In the genomic region with DNA sequence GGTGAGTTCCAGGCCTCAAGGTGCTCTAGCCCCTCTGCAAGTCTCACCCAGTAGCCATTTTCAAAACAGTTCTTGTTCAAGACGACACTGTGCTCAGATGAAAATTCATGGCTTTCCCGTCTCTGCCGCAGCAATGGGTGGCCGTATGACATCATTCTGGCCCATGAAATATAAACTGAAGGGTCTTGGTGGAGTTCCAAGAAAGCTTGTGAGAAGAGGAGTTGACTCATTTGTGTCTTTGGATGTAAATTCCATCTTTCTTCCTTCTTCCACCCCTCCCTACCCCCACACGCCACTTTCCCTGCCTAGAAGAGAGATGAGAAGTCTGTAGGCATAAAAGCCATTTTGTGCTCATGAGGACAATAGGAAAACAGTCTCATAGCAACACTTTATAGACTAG, we compare ENCODE assay signal across 38 mouse cellular contexts. TPM values are rescaled to one million over a fixed set of nuclear protein-coding genes. Genes with fewer than 3 reads are reported as not detected.
DNase-seq lines count a peak whose midpoint lies in the region; ATAC-seq and TF ChIP-seq lines count a peak whose summit lies in the region.
"Had no signal": no experiment of that assay in that cellular context is flagged by ENCODE, and none has a peak within 500 bp of the region (broad histone marks: within the 10 kb centered on the region; RNA-seq: fewer than 3 reads in every experiment).

No protein-coding gene starts in this region.

- WGBS in hindbrain, postnatal 0 days = 63% methylated on average over 5 of the region's 5 CpGs
- WGBS in hindbrain, embryonic 10.5 days = 83% methylated on average over 5 of the region's 5 CpGs
- 36% methylated on average over 5 of the region's 5 CpGs for WGBS in lung, embryonic 16.5 days
- WGBS in intestine, embryonic 16.5 days = 49% methylated on average over 5 of the region's 5 CpGs

- peak; percentile 14 for DNase-seq in hindbrain, postnatal 0 days (ENCODE audit: low spot score)
- no peak for DNase-seq in hindbrain, embryonic 10.5 days (ENCODE audit: low spot score)
- no peak for DNase-seq in lung, postnatal 25 days (ENCODE audit: low spot score)
- DNase-seq in B cell, adult 2 months = no peak
- no peak for DNase-seq in layer of hippocampus, postnatal 10 days (ENCODE audit: low spot score in 2 of 2)
- DNase-seq: adrenal gland, postnatal 36 days; cerebellum, adult 11 months; cerebellum, adult 9-11 months; gastrocnemius, adult 2 months; heart, postnatal 36 days; kidney, adult 11 months; liver, postnatal 0 days; retina, postnatal 1 day; right cerebral cortex, postnatal 25 days; spleen, adult 18-20 months; thymus, adult 2 months; thymus, postnatal 4 days had no signal

- no peak overlapping the region for H3K4me3 ChIP-seq in hindbrain, postnatal 0 days (ENCODE audit: low read length)
- H3K4me3 ChIP-seq in hindbrain, embryonic 10.5 days = no peak overlapping the region
- no peak overlapping the region for H3K4me3 ChIP-seq in lung, embryonic 16.5 days (ENCODE audit: low read length)
- H3K4me3 ChIP-seq in intestine, embryonic 16.5 days (ENCODE audit: low read length) = no peak overlapping the region
- H3K4me3 ChIP-seq: embryonic facial prominence, embryonic 12.5 days; forebrain, embryonic 13.5 days; gastrocnemius, adult 2 months; heart, embryonic 15.5 days; kidney, embryonic 15.5 days; limb, embryonic 10.5 days; midbrain, embryonic 15.5 days; neural tube, embryonic 12.5 days had no signal

- ATAC-seq in hindbrain, postnatal 0 days = no peak
- ATAC-seq in lung, embryonic 16.5 days (ENCODE audit: low read depth) = peak; percentile 79
- ATAC-seq in intestine, embryonic 16.5 days = peak; percentile 56
- ATAC-seq: forebrain, embryonic 13.5 days; liver, postnatal 0 days; midbrain, embryonic 15.5 days; Patski had no signal

- no peak overlapping the region for H3K27ac ChIP-seq in hindbrain, postnatal 0 days
- H3K27ac ChIP-seq in hindbrain, embryonic 10.5 days = no peak overlapping the region
- peak overlapping the region; percentile 85 for H3K27ac ChIP-seq in lung, embryonic 16.5 days (ENCODE audit: low read length)
- peak overlapping the region; percentile 59; the same call in 1 of the 2 replicates for H3K27ac ChIP-seq in intestine, embryonic 16.5 days (ENCODE audit: low read length)
- H3K27ac ChIP-seq: embryonic facial prominence, embryonic 12.5 days; forebrain, embryonic 13.5 days; gastrocnemius, adult 2 months; heart, embryonic 15.5 days; hindbrain, embryonic 14.5 days; kidney, embryonic 15.5 days; limb, embryonic 10.5 days; midbrain, embryonic 15.5 days; neural tube, embryonic 12.5 days had no signal

- H3K36me3 ChIP-seq in hindbrain, postnatal 0 days (ENCODE audit: insufficient read depth, low read length) = no peaks in the 10 kb centered on the region
- no peaks in the 10 kb centered on the region for H3K36me3 ChIP-seq in hindbrain, embryonic 10.5 days
- no peaks in the 10 kb centered on the region for H3K36me3 ChIP-seq in lung, embryonic 16.5 days (ENCODE audit: control insufficient read depth, insufficient read depth, low read length)
- no peaks in the 10 kb centered on the region for H3K36me3 ChIP-seq in intestine, embryonic 16.5 days (ENCODE audit: control insufficient read depth, insufficient read depth, low read length)
- H3K36me3 ChIP-seq: embryonic facial prominence, embryonic 12.5 days; heart, embryonic 15.5 days; kidney, embryonic 15.5 days; limb, embryonic 10.5 days; midbrain, embryonic 15.5 days; neural tube, embryonic 12.5 days had no signal

- TF ChIP-seq CTCF in hindbrain, postnatal 0 days (IDR thresholded peaks at IDR 0.05; ENCODE audit: low read depth) = no peak

- H3K27me3 ChIP-seq in hindbrain, postnatal 0 days (ENCODE audit: insufficient read depth, low read length) = no peaks in the 10 kb centered on the region
- H3K27me3 ChIP-seq in hindbrain, embryonic 10.5 days (ENCODE audit: insufficient read depth, poor library complexity, severe bottlenecking) = no peaks in the 10 kb centered on the region
- no peaks in the 10 kb centered on the region for H3K27me3 ChIP-seq in lung, embryonic 16.5 days (ENCODE audit: control insufficient read depth, insufficient read depth, low read depth, low read length)
- H3K27me3 ChIP-seq in intestine, embryonic 16.5 days (replicated peaks; ENCODE audit: control insufficient read depth, insufficient read depth, low read length) = no peaks in the 10 kb centered on the region
- H3K27me3 ChIP-seq: embryonic facial prominence, embryonic 12.5 days; forebrain, embryonic 13.5 days; heart, embryonic 15.5 days; kidney, embryonic 15.5 days; midbrain, embryonic 15.5 days; neural tube, embryonic 12.5 days had no signal

- H3K4me1 ChIP-seq in hindbrain, postnatal 0 days (ENCODE audit: insufficient read depth, low read length) = no peaks in the 10 kb centered on the region
- no peaks in the 10 kb centered on the region for H3K4me1 ChIP-seq in hindbrain, embryonic 10.5 days (replicated peaks)
- peaks cover 7% of the 10 kb centered on the region for H3K4me1 ChIP-seq in lung, embryonic 16.5 days (replicated peaks; ENCODE audit: control insufficient read depth, insufficient read depth, low read length)
- peaks cover 7% of the 10 kb centered on the region; the same call in 1 of the 2 replicates for H3K4me1 ChIP-seq in intestine, embryonic 16.5 days (ENCODE audit: control insufficient read depth, insufficient read depth, low read length)
- H3K4me1 ChIP-seq: forebrain, embryonic 13.5 days; kidney, embryonic 15.5 days; midbrain, embryonic 15.5 days; neural tube, embryonic 12.5 days had no signal

- H3K9ac ChIP-seq in hindbrain, postnatal 0 days (replicated peaks; ENCODE audit: low read length) = no peak overlapping the region
- no peak overlapping the region for H3K9ac ChIP-seq in lung, embryonic 16.5 days (ENCODE audit: low read length)
- H3K9ac ChIP-seq in intestine, embryonic 16.5 days (ENCODE audit: low read depth, low read length) = no peak overlapping the region
- H3K9ac ChIP-seq: embryonic facial prominence, embryonic 12.5 days; forebrain, embryonic 13.5 days; heart, embryonic 15.5 days; hindbrain, embryonic 14.5 days; kidney, embryonic 15.5 days; liver, postnatal 0 days; midbrain, embryonic 15.5 days; neural tube, embryonic 12.5 days had no signal

- H3K9me3 ChIP-seq in hindbrain, postnatal 0 days (ENCODE audit: low read length) = no peaks in the 10 kb centered on the region
- no peaks in the 10 kb centered on the region for H3K9me3 ChIP-seq in hindbrain, embryonic 10.5 days
- H3K9me3 ChIP-seq in lung, embryonic 16.5 days (ENCODE audit: control insufficient read depth, low read length) = no peaks in the 10 kb centered on the region
- H3K9me3 ChIP-seq in intestine, embryonic 16.5 days (ENCODE audit: control insufficient read depth, low read length) = no peaks in the 10 kb centered on the region
- H3K9me3 ChIP-seq: embryonic facial prominence, embryonic 12.5 days; forebrain, embryonic 13.5 days; heart, embryonic 15.5 days; kidney, embryonic 15.5 days; limb, embryonic 10.5 days; midbrain, embryonic 15.5 days; neural tube, embryonic 12.5 days had no signal

- no peak overlapping the region for H3K4me2 ChIP-seq in hindbrain, postnatal 0 days (ENCODE audit: low read depth, low read length)
- H3K4me2 ChIP-seq in lung, embryonic 16.5 days (ENCODE audit: low read depth, low read length) = no peak overlapping the region
- no peak overlapping the region for H3K4me2 ChIP-seq in intestine, embryonic 16.5 days (ENCODE audit: low read depth, low read length)
- H3K4me2 ChIP-seq: embryonic facial prominence, embryonic 12.5 days; forebrain, embryonic 13.5 days; heart, embryonic 15.5 days; hindbrain, embryonic 14.5 days; kidney, embryonic 15.5 days; liver, embryonic 11.5 days; midbrain, embryonic 15.5 days; neural tube, embryonic 12.5 days had no signal

RNA-seq across cellular contexts. Expression of a gene that starts 25.0 kb away (rescaled TPM):
- total RNA-seq in hindbrain, postnatal 0 days (2014; rRNA removed) = 0.72 TPM in 1 of 2 replicates, not detected in the other
- polyA plus RNA-seq in hindbrain, postnatal 0 days (2015; fragmentation: Nextera tagmentation; extraction: Ambion mirVana) = 3.4 and 4.0 TPM in 2 replicates
- polyA plus RNA-seq in hindbrain, embryonic 10.5 days (2016; fragmentation: Nextera tagmentation; extraction: Ambion mirVana) = 1.4 TPM in 1 of 2 replicates, not detected in the other
- polyA plus RNA-seq in lung, embryonic 16.5 days (2015; fragmentation: Nextera tagmentation; extraction: Ambion mirVana) = 7.9 and 13.3 TPM in 2 replicates
- not detected in 2 replicates for polyA plus RNA-seq in intestine, embryonic 16.5 days (2015; fragmentation: Nextera tagmentation; extraction: Ambion mirVana)
- 1 to 10 TPM in 1 of 2 experiments, not detected in 1; 1.3 TPM for total RNA-seq in layer of hippocampus, postnatal 10 days (2021)
- total RNA-seq: adrenal gland, adult 18-20 months; adrenal gland, postnatal 36 days; ES-E14; gastrocnemius, adult 2 months; gastrocnemius, postnatal 4 days; heart, adult 8-10 months; heart, postnatal 36 days; megakaryocyte-erythroid progenitor cell, adult 5-6 weeks had no signal
- polyA plus RNA-seq: embryonic facial prominence, embryonic 12.5 days; frontal cortex, adult 2 months; heart, embryonic 15.5 days; kidney, embryonic 15.5 days; large intestine, adult 2 months; limb, embryonic 10.5 days; liver, embryonic 11.5 days; liver, postnatal 0 days; neural tube, embryonic 12.5 days; Patski had no signal

RNA-seq across cellular contexts. Expression of a gene that starts 29.1 kb away (rescaled TPM):
- total RNA-seq in hindbrain, postnatal 0 days (2014; rRNA removed) = 12.2 and 13.0 TPM in 2 replicates
- 5.5 and 7.1 TPM in 2 replicates for polyA plus RNA-seq in hindbrain, postnatal 0 days (2015; fragmentation: Nextera tagmentation; extraction: Ambion mirVana)
- polyA plus RNA-seq in hindbrain, embryonic 10.5 days (2016; fragmentation: Nextera tagmentation; extraction: Ambion mirVana) = 0.04 and 0.17 TPM in 2 replicates
- 0.68 and 0.84 TPM in 2 replicates for polyA plus RNA-seq in lung, embryonic 16.5 days (2015; fragmentation: Nextera tagmentation; extraction: Ambion mirVana)
- polyA plus RNA-seq in intestine, embryonic 16.5 days (2015; fragmentation: Nextera tagmentation; extraction: Ambion mirVana) = 0.53 and 0.60 TPM in 2 replicates
- total RNA-seq in layer of hippocampus, postnatal 10 days (2021) = 1 to 10 TPM; 7.0 to 7.3 TPM
- total RNA-seq: heart, postnatal 36 days had no signal
- polyA plus RNA-seq: liver, postnatal 0 days; Patski had no signal

RNA-seq across cellular contexts. Expression of a gene that starts 54.8 kb away (rescaled TPM):
- not detected in 2 replicates for total RNA-seq in hindbrain, postnatal 0 days (2014; rRNA removed)
- not detected in 2 replicates for polyA plus RNA-seq in hindbrain, postnatal 0 days (2015; fragmentation: Nextera tagmentation; extraction: Ambion mirVana)
- not detected in 2 replicates for polyA plus RNA-seq in hindbrain, embryonic 10.5 days (2016; fragmentation: Nextera tagmentation; extraction: Ambion mirVana)
- not detected in 2 replicates for polyA plus RNA-seq in lung, embryonic 16.5 days (2015; fragmentation: Nextera tagmentation; extraction: Ambion mirVana)
- not detected in 2 replicates for polyA plus RNA-seq in intestine, embryonic 16.5 days (2015; fragmentation: Nextera tagmentation; extraction: Ambion mirVana)
- not detected for total RNA-seq in layer of hippocampus, postnatal 10 days (2021)
- total RNA-seq: ES-E14; gastrocnemius, adult 2 months; gastrocnemius, postnatal 4 days; heart, adult 8-10 months; heart, postnatal 36 days; layer of hippocampus, postnatal 14 days; megakaryocyte-erythroid progenitor cell, adult 5-6 weeks had no signal
- polyA plus RNA-seq: cortical plate, adult 2 months; embryonic facial prominence, embryonic 12.5 days; forebrain, embryonic 13.5 days; frontal cortex, adult 2 months; heart, embryonic 15.5 days; hindbrain, embryonic 14.5 days; kidney, embryonic 15.5 days; large intestine, adult 2 months; limb, embryonic 10.5 days; liver, embryonic 11.5 days; liver, postnatal 0 days; midbrain, embryonic 15.5 days; neural tube, embryonic 12.5 days; Patski; thymus, adult 2 months had no signal

Comparison
In these comparisons a context has a peak if more than half of its experiments do, and no peak if none do; other contexts are left out.
1. H3K27ac ChIP-seq: peak in lung, embryonic 16.5 days (single experiment) and intestine, embryonic 16.5 days (single experiment); none in hindbrain, postnatal 0 days (single experiment) and hindbrain, embryonic 10.5 days (single experiment).